Mouse (Mus musculus) heart, embryonic 15.5 days (tissue): ENCODE measurements around the gene 2210011C24Rik. TPM values are rescaled to one million over a fixed set of nuclear protein-coding genes. Genes with fewer than 3 reads are reported as not detected.

Experiments used
- ATAC-seq: fragments of 200-750 bp; cut with Nextera tagmentation; replicated peaks from 2 replicates; pipeline ENCODE4 v1.8.0; 2017; ENCODE audit warnings: low read depth, moderate TSS enrichment; ENCODE audit not compliant: insufficient number of reproducible peaks, insufficient read depth, low FRiP score
- H3K27ac ChIP-seq: fragments of 300-500 bp; sonication (generic); 2 replicates; pipeline ENCODE4 v1.5.1; 2015; ENCODE audit warnings: mild to moderate bottlenecking, inconsistent platforms
- H3K27me3 ChIP-seq: fragments of 300-500 bp; sonication (generic); 2 replicates; pipeline ENCODE4 v1.6.1; 2015; ENCODE audit warnings: inconsistent platforms
- H3K36me3 ChIP-seq: fragments of 300-500 bp; sonication (generic); 2 replicates; pipeline ENCODE4 v1.6.1; 2015; ENCODE audit warnings: mild to moderate bottlenecking, inconsistent platforms
- H3K4me1 ChIP-seq: fragments of 300-500 bp; sonication (generic); replicated peaks from 2 replicates; pipeline ENCODE4 v1.6.1; 2015; ENCODE audit warnings: inconsistent platforms
- H3K4me2 ChIP-seq: fragments of 300-500 bp; sonication (generic); 2 replicates; pipeline ENCODE4 v1.6.1; 2015; ENCODE audit warnings: inconsistent platforms, mild to moderate bottlenecking, moderate library complexity
- H3K4me3 ChIP-seq: fragments of 300-500 bp; sonication (generic); 2 replicates; pipeline ENCODE4 v1.5.1; 2015; ENCODE audit warnings: mild to moderate bottlenecking, inconsistent platforms
- H3K9ac ChIP-seq: fragments of 300-500 bp; sonication (generic); 2 replicates; pipeline ENCODE4 v1.6.1; 2015; ENCODE audit warnings: mild to moderate bottlenecking, inconsistent platforms
- H3K9me3 ChIP-seq: fragments of 300-500 bp; sonication (generic); replicated peaks from 2 replicates; pipeline ENCODE4 v1.6.1; 2016; ENCODE audit warnings: inconsistent platforms
- WGBS: fragments of 180-500 bp; shearing (Covaris S2); methylation state at CpG from one replicate; pipeline ENCODE4 v1.1.7; 2015; ENCODE audit warnings: mixed read lengths; 5-methylcytosine and 5-hydroxymethylcytosine counted together
- microRNA counts: library from miRNA; unstranded; fragments of <30 nt; microRNA quantifications from one replicate; lab custom pipeline; 2016
- microRNA-seq: library from miRNA; unstranded; fragments of <30 nt; microRNA quantifications from one replicate; pipeline ENCODE4, GENCODE M21; 2016
- polyA plus RNA-seq: library from polyadenylated mRNA; unstranded; fragments of >200 nt; fragmentation: Nextera tagmentation; extraction: Ambion mirVana; gene quantifications from 2 replicates; pipeline ENCODE4 v1.2.1, GENCODE M21; 2015

2210011C24Rik gene
- polyA plus RNA-seq, 1 experiment from 2014 or later: 0.31 TPM

- Histone ChIP-seq H3K27me3 (no peaks in the 10 kb centered on the region), H3K27ac (peak overlapping the region; percentile 86), H3K36me3 (peaks cover 3% of the 10 kb centered on the region; the same call in 1 of the 2 replicates), H3K4me1 (peaks cover 62% of the 10 kb centered on the region), H3K4me2 (peak overlapping the region; percentile 88), H3K9me3 (no peaks in the 10 kb centered on the region), H3K9ac (peak overlapping the region; percentile 97; the same call in 1 of the 2 replicates), H3K4me3 (peak overlapping the region; percentile 96)
- WGBS: 50% methylated on average over 4 of the region's 4 CpGs
- no peak for ATAC-seq
Measured at GRCm38 (mm10) chr8:83974521-83974920, 37.5 kb downstream of the 2210011C24Rik start.

- H3K27me3 ChIP-seq: no peaks in the 10 kb centered on the region
- WGBS: 2% methylated on average over 37 of the region's 37 CpGs
- peak overlapping the region; percentile 96 for H3K4me3 ChIP-seq
- peaks cover 51% of the 10 kb centered on the region for H3K4me1 ChIP-seq
- H3K27ac ChIP-seq: peak overlapping the region; percentile 86
- peak; percentile 8 for ATAC-seq
- H3K36me3 ChIP-seq: peaks cover 14% of the 10 kb centered on the region; the same call in 1 of the 2 replicates
- no peaks in the 10 kb centered on the region for H3K9me3 ChIP-seq
- H3K4me2 ChIP-seq: peak overlapping the region; percentile 88
- peak overlapping the region; percentile 97 for H3K9ac ChIP-seq
Measured at GRCm38 (mm10) chr8:83973161-83974031, 38.6 kb downstream of the 2210011C24Rik start.

DNA sequence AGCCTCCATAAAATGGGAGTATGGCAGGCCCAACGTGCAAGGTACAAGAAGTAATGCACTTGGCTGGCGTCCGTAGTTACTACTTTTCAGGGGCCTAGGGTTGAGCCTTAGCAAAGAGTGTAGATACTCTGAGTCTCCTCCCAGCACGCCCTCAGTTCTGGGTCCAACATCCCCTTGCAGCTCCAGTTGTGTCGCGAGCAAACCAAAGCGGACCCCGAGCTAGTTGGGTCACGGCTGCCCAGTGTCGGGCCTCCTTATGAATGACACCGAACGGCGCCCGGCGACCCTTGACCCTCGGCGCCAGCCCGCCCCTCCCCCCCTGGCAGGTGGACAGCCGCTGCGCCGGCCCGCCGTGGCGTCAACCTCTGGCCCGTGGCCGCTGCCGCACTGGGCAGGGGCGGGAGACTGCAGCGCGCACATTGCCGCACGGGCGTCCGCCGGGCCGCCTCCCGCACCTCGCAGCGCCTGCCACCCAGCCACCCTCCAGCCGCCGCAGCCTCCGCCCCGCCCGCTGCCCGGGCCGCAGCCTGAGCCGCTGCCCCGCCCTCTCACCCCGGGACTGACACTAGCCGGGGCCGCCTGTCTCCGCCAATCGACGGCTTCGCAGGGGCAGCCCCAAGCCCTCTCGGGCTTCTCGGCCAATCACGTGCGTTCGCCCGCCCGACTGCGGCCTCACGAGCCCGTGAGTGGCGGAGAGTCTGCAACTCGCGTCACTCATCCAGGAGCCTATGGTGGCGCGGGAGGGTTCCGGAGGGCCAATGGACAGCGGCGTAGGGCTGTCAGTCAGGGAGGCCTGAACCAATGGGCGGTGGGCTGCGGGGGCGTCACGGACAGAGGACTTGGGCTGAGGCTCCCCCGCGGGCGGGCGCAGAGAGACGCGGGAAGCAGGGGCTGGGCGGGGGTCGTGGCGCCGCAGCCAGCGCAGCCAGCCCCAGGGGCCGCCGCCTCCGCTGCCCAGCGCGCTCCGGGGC lies 39.5 kb downstream of the 2210011C24Rik start, which contains the start of gene Prkaca:
Gene Prkaca (plus strand): TSS at position 844 of the 971 bp plus-strand sequence.
- under 1% methylated on average over 69 of the region's 94 CpGs for WGBS
- H3K4me3 ChIP-seq: peak within 1 kb of the TSS; percentile 96
- peak within 1 kb of the TSS; percentile 86 for H3K27ac ChIP-seq
- ATAC-seq: peak; percentile 98
- peaks cover 42% of the 10 kb centered on the region for H3K4me1 ChIP-seq
- H3K9ac ChIP-seq: peak within 1 kb of the TSS; percentile 97
- H3K36me3 ChIP-seq: peaks cover 14% of the 10 kb centered on the region; the same call in 1 of the 2 replicates
- no peaks in the 10 kb centered on the region for H3K27me3 ChIP-seq
- H3K4me2 ChIP-seq: peak within 1 kb of the TSS; percentile 88
- no peaks in the 10 kb centered on the region for H3K9me3 ChIP-seq

GRCm38 (mm10) chr8:83971661-83972060 lies 40.3 kb downstream of the 2210011C24Rik start:
- no peaks in the 10 kb centered on the region for H3K27me3 ChIP-seq
- 81% methylated on average over 6 of the region's 6 CpGs for WGBS
- H3K9me3 ChIP-seq: no peaks in the 10 kb centered on the region
- peaks cover 34% of the 10 kb centered on the region for H3K4me1 ChIP-seq
- H3K36me3 ChIP-seq: peaks cover 14% of the 10 kb centered on the region; the same call in 1 of the 2 replicates
- peak overlapping the region; percentile 88 for H3K4me2 ChIP-seq
- ATAC-seq: no peak
- peak overlapping the region; percentile 84; the same call in 1 of the 2 replicates for H3K27ac ChIP-seq
- H3K9ac ChIP-seq: peak overlapping the region; percentile 75; the same call in 1 of the 2 replicates
- peak overlapping the region; percentile 96 for H3K4me3 ChIP-seq

DNA sequence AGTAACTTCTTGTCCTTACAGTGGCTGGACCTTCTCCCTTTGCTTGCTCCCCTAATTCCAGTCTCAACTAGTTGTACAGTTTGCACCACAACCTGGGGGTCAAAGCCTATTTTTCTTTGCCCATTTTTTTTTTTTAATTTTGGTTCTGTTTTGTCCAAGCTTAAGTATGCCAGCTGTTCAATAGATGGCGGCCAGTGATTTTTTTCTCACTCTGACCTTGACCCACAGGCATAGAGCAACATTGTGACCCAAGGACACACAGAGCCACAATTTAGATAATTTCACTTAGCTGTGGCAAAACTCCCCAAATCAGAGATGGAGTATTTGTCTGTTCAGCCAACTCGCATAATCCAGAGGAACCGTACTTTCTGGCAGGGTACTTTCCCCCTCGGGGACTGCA lies 40.9 kb downstream of the 2210011C24Rik start:
- H3K9me3 ChIP-seq: no peaks in the 10 kb centered on the region
- ATAC-seq: no peak
- H3K9ac ChIP-seq: no peak overlapping the region
- H3K27me3 ChIP-seq: no peaks in the 10 kb centered on the region
- no peak overlapping the region for H3K4me3 ChIP-seq
- peaks cover 29% of the 10 kb centered on the region for H3K4me1 ChIP-seq
- H3K27ac ChIP-seq: no peak overlapping the region
- H3K36me3 ChIP-seq: peaks cover 14% of the 10 kb centered on the region; the same call in 1 of the 2 replicates
- 92% methylated on average over 4 of the region's 4 CpGs for WGBS
- H3K4me2 ChIP-seq: no peak overlapping the region; the same call in 1 of the 2 replicates

GRCm38 (mm10) chr8:83967701-83968100 lies 44.3 kb downstream of the 2210011C24Rik start:
- no peak for ATAC-seq
- peaks cover 18% of the 10 kb centered on the region; the same call in 1 of the 2 replicates for H3K36me3 ChIP-seq
- no peak overlapping the region for H3K27ac ChIP-seq
- peaks cover 22% of the 10 kb centered on the region for H3K4me1 ChIP-seq
- H3K4me3 ChIP-seq: no peak overlapping the region
- H3K27me3 ChIP-seq: no peaks in the 10 kb centered on the region
- WGBS: 94% methylated on average over 7 of the region's 7 CpGs
- no peak overlapping the region for H3K9ac ChIP-seq
- no peak overlapping the region for H3K4me2 ChIP-seq
- H3K9me3 ChIP-seq: no peaks in the 10 kb centered on the region

- 0 out of 2 replicates have a peak, but pooled peaks have one; percentile 61 for ATAC-seq
- Histone ChIP-seq H3K4me2 (no peak overlapping the region), H3K9me3 (no peaks in the 10 kb centered on the region), H3K9ac (no peak overlapping the region), H3K27me3 (no peaks in the 10 kb centered on the region), H3K4me3 (no peak overlapping the region), H3K36me3 (peaks cover 11% of the 10 kb centered on the region; the same call in 1 of the 2 replicates), H3K4me1 (peaks cover 15% of the 10 kb centered on the region), H3K27ac (peak overlapping the region; percentile 53)
- WGBS: 59% methylated on average over 5 of the region's 5 CpGs
Measured at GRCm38 (mm10) chr8:83964015-83964765, 47.8 kb downstream of the 2210011C24Rik start.

MicroRNAs encoded within 50 kb of the gene (microRNA counts, 519-probe panel; counts per million panel counts)
- microRNA mmu-miR-1199 (lab: Ali Mortazavi, UCI): not detected

Small RNAs within 50 kb of the gene (microRNA-seq; reads per million reads assigned to microRNA genes)
- not detected for gene Mir1199
- gene Mir8111: 2.5 reads per million, percentile 7 among the genes with 10 or more reads in this experiment

Other genes with a start within 250 kb of the 2210011C24Rik start
- 7.1 and 10.7 TPM in 2 replicates for gene Adgrl1, start 112.1 kb downstream of the 2210011C24Rik start, polyA plus RNA-seq
- 0.76 and 0.93 TPM in 2 replicates for gene Gm10644, start 57.0 kb downstream of the 2210011C24Rik start, polyA plus RNA-seq
- gene Asf1b, start 56.7 kb downstream of the 2210011C24Rik start, polyA plus RNA-seq: 55.8 and 63.3 TPM in 2 replicates
- gene Prkaca, start 39.2 kb downstream of the 2210011C24Rik start, polyA plus RNA-seq: 246 and 260 TPM in 2 replicates
- 5.6 and 5.9 TPM in 2 replicates for gene Samd1, start 14.5 kb downstream of the 2210011C24Rik start, polyA plus RNA-seq
- gene 1700067K01Rik, start 10.7 kb downstream of the 2210011C24Rik start, polyA plus RNA-seq: 0.74 and 0.90 TPM in 2 replicates
- 1.2 and 1.9 TPM in 2 replicates for gene Palm3, start 9.3 kb upstream of the 2210011C24Rik start, polyA plus RNA-seq
- gene Il27ra, start 30.4 kb upstream of the 2210011C24Rik start, polyA plus RNA-seq: 5.4 and 6.6 TPM in 2 replicates
- 0.39 TPM in 1 of 2 replicates, not detected in the other for gene Rln3, start 32.8 kb upstream of the 2210011C24Rik start, polyA plus RNA-seq
- 0.71 and 1.3 TPM in 2 replicates for gene Gm10643, start 53.0 kb upstream of the 2210011C24Rik start, polyA plus RNA-seq
- gene Rfx1, start 54.7 kb upstream of the 2210011C24Rik start, polyA plus RNA-seq: 4.5 and 7.4 TPM in 2 replicates
- gene Dcaf15, start 92.6 kb upstream of the 2210011C24Rik start, polyA plus RNA-seq: 4.6 and 6.8 TPM in 2 replicates
- 0.04 and 0.29 TPM in 2 replicates for gene Podnl1, start 113.8 kb upstream of the 2210011C24Rik start, polyA plus RNA-seq
- gene Cc2d1a, start 135.8 kb upstream of the 2210011C24Rik start, polyA plus RNA-seq: 11.9 and 18.7 TPM in 2 replicates
- 0.60 and 0.77 TPM in 2 replicates for gene 4930432K21Rik, start 135.9 kb upstream of the 2210011C24Rik start, polyA plus RNA-seq
- 1.4 and 1.6 TPM in 2 replicates for gene Nanos3, start 173.0 kb upstream of the 2210011C24Rik start, polyA plus RNA-seq
- 7.6 and 9.7 TPM in 2 replicates for gene Zswim4, start 224.9 kb upstream of the 2210011C24Rik start, polyA plus RNA-seq
- 290 and 291 TPM in 2 replicates for gene D8Ertd738e, start 237.5 kb upstream of the 2210011C24Rik start, polyA plus RNA-seq
- 36.1 and 42.7 TPM in 2 replicates for gene Mri1, start 245.2 kb upstream of the 2210011C24Rik start, polyA plus RNA-seq